Mouse (Mus musculus) CH12.LX (cell line): Measurements from ENCODE around the gene Ano5. TPM values are rescaled to one million over a fixed set of nuclear protein-coding genes. Genes with fewer than 3 reads are reported as not detected.

ENCODE experiments used
- DNase-seq: peaks from one replicate; pipeline ENCODE4 v3.0.0-alpha.2; 2013; ENCODE audit errors: extremely low read depth
- H3K27ac ChIP-seq: 2 replicates; pipeline ENCODE4 v1.5.1; 2012; ENCODE audit warnings: low read depth, mild to moderate bottlenecking, control low read depth, moderate library complexity; ENCODE audit not compliant: insufficient read depth
- H3K27me3 ChIP-seq: replicated peaks from 2 replicates; pipeline ENCODE3; 2012; ENCODE audit warnings: inconsistent platforms
- H3K36me3 ChIP-seq, 2 experiments: replicated peaks in 1 of 2; 2 replicates each; pipeline versions ENCODE3 to v1.6.1; 2012; ENCODE audit warnings: inconsistent platforms in 1 of 2, low read length in 1 of 2, mild to moderate bottlenecking in 1 of 2, mixed read lengths in 1 of 2, moderate library complexity in 1 of 2; ENCODE audit not compliant: control insufficient read depth in 1 of 2, insufficient read depth in 1 of 2
- H3K4me1 ChIP-seq, 2 experiments: 2 replicates each; pipeline ENCODE4 v1.6.1; 2012; ENCODE audit warnings: inconsistent platforms in 1 of 2, moderate library complexity in 1 of 2; ENCODE audit not compliant: insufficient read depth in 2 of 2, control insufficient read depth in 1 of 2
- H3K4me2 ChIP-seq: 2 replicates; pipeline ENCODE4 v1.6.1; 2012; ENCODE audit warnings: low read depth, mild to moderate bottlenecking, control low read depth; ENCODE audit not compliant: poor library complexity, insufficient read depth, severe bottlenecking
- H3K4me3 ChIP-seq, 3 experiments: fragments of 150-350 bp in 1 of 3; sonication (generic) in 1 of 3; replicated peaks in 1 of 3; 2 replicates each; pipeline versions ENCODE3 to v1.5.1; 2011 to 2012; ENCODE audit warnings: low read depth in 2 of 3, low read length in 2 of 3, mild to moderate bottlenecking in 2 of 3, moderate library complexity in 2 of 3, control low read depth in 1 of 3, improper control_type of control experiment in 1 of 3, inconsistent platforms in 1 of 3, mixed read lengths in 1 of 3; ENCODE audit not compliant: poor library complexity in 1 of 3
- H3K79me2 ChIP-seq: replicated peaks from 2 replicates; pipeline ENCODE4 v1.6.1; 2012; ENCODE audit warnings: mild to moderate bottlenecking, moderate library complexity; ENCODE audit not compliant: control insufficient read depth, poor library complexity, insufficient read depth, severe bottlenecking; ENCODE audit errors: extremely low read depth
- H3K9ac ChIP-seq: 2 replicates; pipeline ENCODE4 v1.6.1; 2012; ENCODE audit warnings: low read depth, mild to moderate bottlenecking, control low read depth, moderate library complexity; ENCODE audit not compliant: insufficient read depth
- H3K9me3 ChIP-seq: replicated peaks from 2 replicates; pipeline ENCODE3; 2012; ENCODE audit warnings: low read length, inconsistent platforms, mixed read lengths
- CHD2 ChIP-seq: IDR thresholded peaks from 2 replicates; pipeline ENCODE4 v1.6.1; 2011; ENCODE audit warnings: low read length, improper control_type of control experiment
- EP300 ChIP-seq: IDR thresholded peaks from 2 replicates; pipeline ENCODE4 v1.6.1; 2011; ENCODE audit warnings: low read length, improper control_type of control experiment
- ETS1 ChIP-seq: conservative IDR thresholded peaks from 2 replicates; pipeline ENCODE4 v1.6.1; 2012; ENCODE audit warnings: low read depth, mild to moderate bottlenecking, inconsistent platforms, low read length, improper control_type of control experiment, moderate library complexity
- GABPA ChIP-seq: IDR thresholded peaks from 2 replicates; pipeline ENCODE4 v1.6.1; 2012; ENCODE audit warnings: low read depth, low read length, improper control_type of control experiment, inconsistent platforms; ENCODE audit not compliant: insufficient replicate concordance
- MAX ChIP-seq: IDR thresholded peaks from 2 replicates; pipeline ENCODE4 v1.6.1; 2011; ENCODE audit warnings: low read length, improper control_type of control experiment
- MAZ ChIP-seq: IDR thresholded peaks from 2 replicates; pipeline ENCODE4 v1.6.1; 2012; ENCODE audit warnings: low read depth, mild to moderate bottlenecking, inconsistent platforms, low read length, improper control_type of control experiment, moderate library complexity
- POLR2A ChIP-seq: IDR thresholded peaks from 2 replicates; pipeline ENCODE4 v1.6.1; 2011; ENCODE audit warnings: low read depth, mild to moderate bottlenecking, improper control_type of control experiment, low read length
- POLR2AphosphoS2 ChIP-seq: IDR thresholded peaks from 2 replicates; pipeline ENCODE4 v1.6.1; 2011; ENCODE audit warnings: low read depth, low read length, improper control_type of control experiment
- RAD21 ChIP-seq: IDR thresholded peaks from 2 replicates; pipeline ENCODE4 v1.6.1; 2011; ENCODE audit warnings: low read depth, mild to moderate bottlenecking, low read length, improper control_type of control experiment, moderate library complexity
- SIN3A ChIP-seq: IDR thresholded peaks from 2 replicates; pipeline ENCODE4 v1.6.1; 2012; ENCODE audit warnings: low read length, improper control_type of control experiment, inconsistent platforms
- TCF12 ChIP-seq: IDR thresholded peaks from 2 replicates; pipeline ENCODE4 v1.6.1; 2014; ENCODE audit warnings: low read depth, mild to moderate bottlenecking, inconsistent platforms, low read length, improper control_type of control experiment
- UBTF ChIP-seq: IDR thresholded peaks from 2 replicates; pipeline ENCODE4 v1.6.1; 2012; ENCODE audit warnings: low read depth, mild to moderate bottlenecking, inconsistent platforms, low read length, improper control_type of control experiment, moderate library complexity
- ZC3H11A ChIP-seq: IDR thresholded peaks from 2 replicates; pipeline ENCODE4 v1.6.1; 2012; ENCODE audit warnings: low read depth, mild to moderate bottlenecking, inconsistent platforms, low read length, improper control_type of control experiment
- ZNF384 ChIP-seq: IDR thresholded peaks from 2 replicates; pipeline ENCODE4 v1.6.1; 2012; ENCODE audit warnings: low read depth, low read length, improper control_type of control experiment, inconsistent platforms
- dilution Hi-C: fragments of 300-500 bp; cut with MboI; formaldehyde crosslinking; loops from 2 replicates; pipeline ENCODE4 v1.14.3; 2020; ENCODE audit warnings: low sequenced_read_pairs; ENCODE audit not compliant: extremely low pct_unique_long_range_greater_than_20kb, extremely low pct_ligation_motif_present
- in situ Hi-C: fragments of 300-500 bp; cut with MboI; formaldehyde crosslinking; loops from 3 replicates; pipeline ENCODE4 v1.14.3; 2019; ENCODE audit warnings: low sequenced_read_pairs, low pct_ligation_motif_present, low pct_unique_long_range_greater_than_20kb, mixed read lengths
- polyA plus RNA-seq: library from polyadenylated mRNA; unstranded; fragments of >175 nt; gene quantifications from 2 replicates; pipeline ENCODE4 v1.2.1, GENCODE M21; 2012; ENCODE audit warnings: low read depth; ENCODE audit not compliant: insufficient read length
- total RNA-seq, 2 experiments: library from RNA; depleted of rRNA; stranded (reverse); fragments of 300-350 nt in 1 of 2; fragments of >200 nt in 1 of 2; gene quantifications; 2 replicates each; pipeline ENCODE4 v1.2.3; 2012 to 2014

Gene Ano5
- total and polyA plus RNA-seq, 3 experiments: not detected

DNA sequence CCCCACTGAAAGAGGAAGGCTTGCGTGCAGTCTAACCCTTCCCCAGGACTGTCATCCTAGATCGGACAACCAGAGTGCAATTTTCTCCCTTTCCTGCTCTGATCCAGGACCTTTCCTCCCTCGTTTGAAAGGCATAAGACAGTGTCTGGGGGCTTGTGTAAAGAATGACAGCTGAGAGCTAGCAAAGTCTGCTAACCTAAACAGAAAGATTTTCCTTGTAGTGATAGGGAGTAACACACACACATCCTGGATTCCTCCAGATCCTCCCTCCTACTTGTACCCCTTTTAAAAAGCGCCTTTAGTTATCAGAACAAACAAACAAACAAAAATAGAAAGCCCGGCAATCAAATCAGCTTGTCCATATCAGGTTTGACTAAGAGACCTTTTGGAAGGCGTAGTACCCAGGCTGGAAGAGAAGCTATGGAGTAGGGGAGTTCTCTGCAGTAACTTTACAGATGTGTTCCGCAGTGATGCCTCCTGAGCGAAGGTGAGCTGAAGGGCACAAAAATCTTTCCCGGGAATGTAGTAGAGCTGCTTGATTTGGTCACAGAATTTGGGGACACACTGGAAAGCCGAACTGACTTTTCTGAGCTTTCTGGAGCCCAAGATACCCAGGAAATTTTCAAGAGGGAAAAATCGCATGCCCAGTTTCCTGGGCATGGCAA, 114.9 kb downstream of the Ano5 start:
- Histone ChIP-seq H3K9me3 (peaks cover 34% of the 10 kb centered on the region), H3K9ac (no peak overlapping the region), H3K27ac (no peak overlapping the region), H3K4me1 (no peaks in the 10 kb centered on the region), H3K4me2 (no peak overlapping the region), H3K36me3 (no peaks in the 10 kb centered on the region), H3K79me2 (no peaks in the 10 kb centered on the region), H3K27me3 (no peaks in the 10 kb centered on the region), H3K4me3 (no peak overlapping the region)
- in situ Hi-C loops (no loop called here), dilution Hi-C loops (no loop called here)
- TF ChIP-seq ZC3H11A: no peak
- TF ChIP-seq ETS1: no peak
- TF ChIP-seq SIN3A: no peak
- TF ChIP-seq CHD2: no peak
- TF ChIP-seq GABPA: no peak
- no peak for TF ChIP-seq MAZ
- no peak for TF ChIP-seq EP300
- TF ChIP-seq UBTF: no peak
- no peak for TF ChIP-seq ZNF384
- no peak for TF ChIP-seq POLR2AphosphoS2
- no peak for TF ChIP-seq TCF12
- no peak for TF ChIP-seq POLR2A
- no peak for DNase-seq

DNA sequence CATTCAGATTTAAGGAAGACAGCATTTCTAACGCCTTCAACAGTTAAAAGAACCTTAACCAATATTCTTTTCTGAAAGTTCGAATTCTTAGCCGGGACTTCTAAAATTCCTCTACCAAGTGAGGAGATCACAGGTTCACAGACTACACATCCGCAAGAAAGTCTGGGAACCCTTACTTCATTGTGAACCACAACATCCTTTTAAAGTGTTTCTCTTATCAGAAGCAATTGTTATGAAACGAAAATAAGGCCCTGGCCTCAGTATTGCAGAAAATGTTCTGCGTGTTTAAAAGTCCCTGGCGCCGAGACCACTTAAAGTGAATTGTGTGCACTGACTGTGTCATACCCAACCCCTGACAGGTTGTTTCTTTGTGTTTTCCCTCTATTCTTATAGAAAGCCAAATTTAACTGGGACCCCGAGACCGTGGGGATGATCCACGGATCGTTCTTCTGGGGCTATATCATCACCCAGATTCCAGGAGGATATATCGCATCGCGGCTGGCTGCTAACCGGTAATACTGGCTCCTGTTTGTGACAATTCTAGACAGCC, 115.7 kb downstream of the Ano5 start:
- H3K79me2 ChIP-seq: no peaks in the 10 kb centered on the region
- H3K4me3 ChIP-seq: no peak overlapping the region
- H3K9me3 ChIP-seq: peaks cover 35% of the 10 kb centered on the region
- H3K36me3 ChIP-seq: no peaks in the 10 kb centered on the region
- no peak overlapping the region for H3K9ac ChIP-seq
- in situ Hi-C loops: no loop called here
- H3K27ac ChIP-seq: no peak overlapping the region
- no peak for DNase-seq
- dilution Hi-C loops: no loop called here
- TF ChIP-seq MAX (no peak), CHD2 (no peak), RAD21 (no peak), ZC3H11A (no peak)
- no peak overlapping the region for H3K4me2 ChIP-seq
- H3K4me1 ChIP-seq: no peaks in the 10 kb centered on the region
- H3K27me3 ChIP-seq: no peaks in the 10 kb centered on the region
